Mouse (Mus musculus): Measurements from ENCODE around the gene Fam149b.

DNA sequence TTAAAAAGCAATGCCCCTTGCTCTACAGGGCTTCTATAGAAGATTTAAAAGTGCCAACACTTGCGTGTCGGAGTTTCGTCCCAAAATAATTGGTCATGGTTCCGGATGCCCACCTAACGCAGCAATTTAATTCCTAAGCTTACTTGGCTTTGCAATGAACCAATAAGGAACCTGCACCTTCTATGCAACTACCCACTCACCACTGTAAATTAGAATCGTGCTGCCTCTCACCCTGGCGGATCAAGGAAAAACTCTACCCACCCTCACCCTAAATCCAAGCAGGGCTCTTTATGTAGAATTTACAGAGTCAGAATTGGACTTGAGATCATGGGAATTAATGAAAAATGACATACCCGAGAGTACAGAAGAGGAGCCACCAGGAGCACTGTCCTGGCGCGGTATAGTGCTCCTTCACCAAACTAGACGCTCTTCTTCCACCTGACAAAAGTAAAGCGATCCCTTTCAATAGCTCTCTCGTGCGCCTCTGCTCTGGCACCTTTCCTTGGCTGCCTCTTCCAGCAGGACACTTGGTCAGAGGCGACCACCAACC, 446 bp upstream of the Fam149b start:
- TF ChIP-seq CTCF (IDR thresholded peaks at IDR 0.05; ENCODE audit: control insufficient read depth, insufficient read depth, low read length) (no peak), POLR2A (IDR thresholded peaks at IDR 0.05; ENCODE audit: borderline replicate concordance, control insufficient read depth, low read depth, low read length) (no peak)

All from bone marrow, adult 2 months (tissue).